Mouse (Mus musculus) urinary bladder, postnatal 14 days (tissue): ENCODE data around the gene Heatr6.
A peak's percentile ranks its signal among the peaks of the same experiment; 100 is the strongest.

Experiments
- DNase-seq: peaks from one replicate; pipeline ENCODE4 v3.0.0; 2021; ENCODE audit warnings: low spot score

Gene Heatr6

GRCm38 (mm10) chr11:83753581-83754181 lies at the start of gene Heatr6:
Gene Heatr6 (plus strand): TSS chr11:83753696.
- DNase-seq, result peak; percentile 91

- DNase-seq, result no peak
These were observed 49.8 kb upstream of the Heatr6 start, which contains the start of gene Wfdc17 for GRCm38 (mm10) chr11:83703705-83704104. Gene Wfdc17 (plus strand): TSS chr11:83703991.

- DNase-seq, result no peak
These were observed 44.8 kb upstream of the Heatr6 start, which contains the start of gene Wfdc18 for GRCm38 (mm10) chr11:83708715-83709114. Gene Wfdc18 (plus strand): TSS chr11:83709015.

GRCm38 (mm10) chr11:83709683-83710082 lies 43.8 kb upstream of the Heatr6 start:
- no peak for DNase-seq

GRCm38 (mm10) chr11:83712671-83713070 lies 40.8 kb upstream of the Heatr6 start:
- DNase-seq, result no peak

GRCm38 (mm10) chr11:83713925-83714324 lies 39.6 kb upstream of the Heatr6 start:
- no peak for DNase-seq

- no peak for DNase-seq
These were observed 36.3 kb upstream of the Heatr6 start for GRCm38 (mm10) chr11:83717042-83717665.

- no peak for DNase-seq
These were observed 32.7 kb upstream of the Heatr6 start for GRCm38 (mm10) chr11:83720766-83721165.

GRCm38 (mm10) chr11:83728757-83729432 lies 24.6 kb upstream of the Heatr6 start:
- no peak for DNase-seq

- no peak for DNase-seq
These were observed 22.4 kb upstream of the Heatr6 start for GRCm38 (mm10) chr11:83731116-83731515.

GRCm38 (mm10) chr11:83733071-83733640 lies 20.3 kb upstream of the Heatr6 start:
- no peak for DNase-seq

- DNase-seq, result no peak
These were observed 19.3 kb upstream of the Heatr6 start for GRCm38 (mm10) chr11:83734215-83734614.

- DNase-seq, result no peak
These were observed 17.6 kb upstream of the Heatr6 start for GRCm38 (mm10) chr11:83735881-83736280.

GRCm38 (mm10) chr11:83737109-83737558 lies 16.4 kb upstream of the Heatr6 start:
- DNase-seq, result no peak

GRCm38 (mm10) chr11:83739241-83739640 lies 14.3 kb upstream of the Heatr6 start:
- DNase-seq, result peak; percentile 76

- no peak for DNase-seq
These were observed 13.0 kb upstream of the Heatr6 start for GRCm38 (mm10) chr11:83740443-83740991.

GRCm38 (mm10) chr11:83741841-83742240 lies 11.7 kb upstream of the Heatr6 start:
- no peak for DNase-seq

GRCm38 (mm10) chr11:83742731-83743355 lies 10.7 kb upstream of the Heatr6 start:
- DNase-seq, result no peak

- no peak for DNase-seq
These were observed 10.0 kb upstream of the Heatr6 start for GRCm38 (mm10) chr11:83743525-83743924.

GRCm38 (mm10) chr11:83746152-83746551 lies 7.3 kb upstream of the Heatr6 start:
- no peak for DNase-seq

- DNase-seq, result no peak
These were observed 6.8 kb upstream of the Heatr6 start, which contains the start of gene Wfdc21 for GRCm38 (mm10) chr11:83746681-83747080. Gene Wfdc21 (plus strand): TSS chr11:83746940.
